Mouse (Mus musculus) liver, adult 2 months (tissue): ENCODE data around the gene Inpp4b. TPM values are rescaled to one million over a fixed set of nuclear protein-coding genes. Genes with fewer than 3 reads are reported as not detected.

Experiments used
- DNase-seq: peaks from one replicate; pipeline ENCODE4 v3.0.0-alpha.2; 2011; ENCODE audit warnings: low read depth, low spot score; ENCODE audit errors: extremely low read depth
- H3K27ac ChIP-seq: fragments of 200-500 bp; replicated peaks from 2 replicates; pipeline ENCODE4 v1.5.1; 2012; ENCODE audit warnings: low read depth, mild to moderate bottlenecking, control low read depth, inconsistent platforms, low read length; ENCODE audit not compliant: insufficient read depth
- H3K27me3 ChIP-seq: fragments of 200-500 bp; 2 replicates; pipeline ENCODE4 v1.6.1; 2012; ENCODE audit warnings: mild to moderate bottlenecking, moderate library complexity, low read length, inconsistent platforms; ENCODE audit not compliant: control insufficient read depth, insufficient read depth
- H3K36me3 ChIP-seq: fragments of 200-500 bp; 2 replicates; pipeline ENCODE4 v1.6.1; 2012; ENCODE audit warnings: low read length, inconsistent platforms; ENCODE audit not compliant: control insufficient read depth, insufficient read depth
- H3K4me1 ChIP-seq: fragments of 200-500 bp; 2 replicates; pipeline ENCODE4 v1.6.1; 2011; ENCODE audit warnings: low read length; ENCODE audit not compliant: control insufficient read depth, insufficient read depth
- H3K4me3 ChIP-seq: fragments of 200-500 bp; 2 replicates; pipeline ENCODE4 v1.5.1; 2011; ENCODE audit warnings: low read depth, mild to moderate bottlenecking, control low read depth, low read length, moderate library complexity; ENCODE audit not compliant: insufficient read depth
- H3K79me2 ChIP-seq: fragments of 200-500 bp; 2 replicates; pipeline ENCODE4 v1.6.1; 2012; ENCODE audit warnings: inconsistent platforms, mild to moderate bottlenecking, low read length, moderate library complexity; ENCODE audit not compliant: control insufficient read depth, insufficient read depth
- H3K9ac ChIP-seq: fragments of 200-500 bp; 2 replicates; pipeline ENCODE4 v1.6.1; 2012; ENCODE audit warnings: low read depth, mild to moderate bottlenecking, control low read depth, inconsistent platforms, low read length
- CTCF ChIP-seq: fragments of 200-500 bp; IDR thresholded peaks from 2 replicates; pipeline ENCODE4 v1.5.1; 2011; ENCODE audit warnings: low read depth, low read length, control low read depth
- POLR2A ChIP-seq: fragments of 200-500 bp; IDR thresholded peaks from 2 replicates; pipeline ENCODE4 v1.6.1; 2011; ENCODE audit warnings: low read length, control low read depth; ENCODE audit not compliant: insufficient read depth; ENCODE audit errors: extremely low read depth
- WGBS: fragments of 180-500 bp; shearing (Covaris S2); methylation state at CpG from one replicate; pipeline ENCODE4 v1.1.7; 2018; 5-methylcytosine and 5-hydroxymethylcytosine counted together
- polyA plus RNA-seq: library from polyadenylated mRNA; depleted of rRNA; stranded (reverse); fragments of >200 nt; gene quantifications from 2 replicates; pipeline ENCODE4 v1.2.3, GENCODE M21; 2012
- total RNA-seq: library from RNA; depleted of rRNA; stranded (reverse); fragments of >200 nt; gene quantifications from 2 replicates; pipeline ENCODE4 v1.2.3, GENCODE M21; 2014

Inpp4b gene
- total and polyA plus RNA-seq, 2 experiments = 0.20 to 3.6 TPM

- Histone ChIP-seq H3K4me3 (no peak overlapping the region), H3K9ac (no peak overlapping the region), H3K27ac (no peak overlapping the region), H3K36me3 (no peaks in the 10 kb centered on the region), H3K4me1 (no peaks in the 10 kb centered on the region), H3K79me2 (no peaks in the 10 kb centered on the region), H3K27me3 (no peaks in the 10 kb centered on the region)
- TF ChIP-seq CTCF (no peak), POLR2A (no peak)
- no peak for DNase-seq
- WGBS = 93% methylated on average over 5 of the region's 5 CpGs
Observed at GRCm38 (mm10) chr8:81772855-81773254, 430.5 kb downstream of the Inpp4b start.

- TF ChIP-seq CTCF (no peak), POLR2A (no peak)
- Histone ChIP-seq H3K79me2 (no peaks in the 10 kb centered on the region), H3K4me3 (no peak overlapping the region), H3K27me3 (no peaks in the 10 kb centered on the region), H3K4me1 (no peaks in the 10 kb centered on the region), H3K36me3 (no peaks in the 10 kb centered on the region), H3K9ac (no peak overlapping the region), H3K27ac (no peak overlapping the region)
- 84% methylated on average over 9 of the region's 9 CpGs for WGBS
- DNase-seq = no peak
Observed at GRCm38 (mm10) chr8:81773305-81773965, 431.1 kb downstream of the Inpp4b start.

- no peak overlapping the region for H3K4me3 ChIP-seq
- WGBS = 86% methylated on average over 4 of the region's 4 CpGs
- no peak overlapping the region for H3K27ac ChIP-seq
- no peaks in the 10 kb centered on the region for H3K36me3 ChIP-seq
- no peak for TF ChIP-seq POLR2A
- no peak for TF ChIP-seq CTCF
- H3K4me1 ChIP-seq = peaks cover 3% of the 10 kb centered on the region; the same call in 1 of the 2 replicates
- H3K27me3 ChIP-seq = no peaks in the 10 kb centered on the region
- no peaks in the 10 kb centered on the region for H3K79me2 ChIP-seq
- no peak overlapping the region for H3K9ac ChIP-seq
- no peak for DNase-seq
Observed at GRCm38 (mm10) chr8:81774010-81774409, 431.7 kb downstream of the Inpp4b start.

- H3K9ac ChIP-seq = no peak overlapping the region
Observed at GRCm38 (mm10) chr8:81774454-81774853, 432.1 kb downstream of the Inpp4b start.

GRCm38 (mm10) chr8:81776516-81777237 lies 434.3 kb downstream of the Inpp4b start:
- Histone ChIP-seq H3K36me3 (no peaks in the 10 kb centered on the region), H3K4me1 (peaks cover 3% of the 10 kb centered on the region; the same call in 1 of the 2 replicates), H3K9ac (no peak overlapping the region), H3K27me3 (no peaks in the 10 kb centered on the region), H3K27ac (no peak overlapping the region), H3K4me3 (no peak overlapping the region), H3K79me2 (no peaks in the 10 kb centered on the region)
- 54% methylated on average over 4 of the region's 4 CpGs for WGBS
- DNase-seq = no peak
- no peak for TF ChIP-seq CTCF

More at GRCm38 (mm10) chr8:81774454-81774853, 432.1 kb downstream of the Inpp4b start:
- Histone ChIP-seq H3K79me2 (no peaks in the 10 kb centered on the region), H3K27ac (no peak overlapping the region), H3K36me3 (no peaks in the 10 kb centered on the region), H3K27me3 (no peaks in the 10 kb centered on the region), H3K4me3 (no peak overlapping the region), H3K4me1 (peaks cover 3% of the 10 kb centered on the region; the same call in 1 of the 2 replicates)
- TF ChIP-seq CTCF (no peak), POLR2A (no peak)
- 74% methylated on average over 1 of the region's 1 CpGs for WGBS
- no peak for DNase-seq

- no peaks in the 10 kb centered on the region for H3K36me3 ChIP-seq
- DNase-seq = no peak
- WGBS = 76% methylated on average over 1 of the region's 1 CpGs
- H3K27ac ChIP-seq = no peak overlapping the region
- H3K9ac ChIP-seq = no peak overlapping the region
- H3K4me3 ChIP-seq = no peak overlapping the region
- H3K79me2 ChIP-seq = no peaks in the 10 kb centered on the region
- H3K4me1 ChIP-seq = peaks cover 3% of the 10 kb centered on the region; the same call in 1 of the 2 replicates
- TF ChIP-seq POLR2A = no peak
- no peak for TF ChIP-seq CTCF
- H3K27me3 ChIP-seq = no peaks in the 10 kb centered on the region
Observed at GRCm38 (mm10) chr8:81777704-81778103, 435.3 kb downstream of the Inpp4b start.
